Mouse (Mus musculus): ENCODE data around the gene Unk.

GRCm38 (mm10) chr11:116086258-116087193, 56.4 kb downstream of the Unk start, which contains the start of gene Wbp2:
- TF ChIP-seq CTCF (IDR thresholded peaks at IDR 0.05) (peak; percentile 48), EP300 (IDR thresholded peaks at IDR 0.05) (no peak)

Measured in lung, postnatal 0 days (tissue).